Mouse (Mus musculus): ENCODE data around the gene Tecpr1. TPM values are rescaled to one million over a fixed set of nuclear protein-coding genes. Genes with fewer than 3 reads are reported as not detected.
A peak's percentile ranks its signal among the peaks of the same experiment; 100 is the strongest.

Tecpr1 gene
- total and polyA plus RNA-seq, 3 experiments, result 2.8 to 6.2 (median 6.0) TPM

- H3K4me2 ChIP-seq (ENCODE audit: insufficient read depth, low read depth, poor library complexity, severe bottlenecking), result no peak overlapping the region; the same call in 1 of the 2 replicates
- no peak for TF ChIP-seq EP300 (IDR thresholded peaks at IDR 0.05; ENCODE audit: low read length)
- TF ChIP-seq TCF12 (IDR thresholded peaks at IDR 0.05; ENCODE audit: low read depth, low read length), result no peak
- no peak for TF ChIP-seq KAT2A (IDR thresholded peaks at IDR 0.05; ENCODE audit: insufficient replicate concordance, low read length)
- no peaks in the 10 kb centered on the region for H3K9me3 ChIP-seq (replicated peaks; ENCODE audit: low read length)
- no peak overlapping the region for H3K27ac ChIP-seq (ENCODE audit: insufficient read depth, low read depth)
- H3K27me3 ChIP-seq (replicated peaks), result no peaks in the 10 kb centered on the region
- H3K4me3 ChIP-seq (replicated peaks in 1 of 3; ENCODE audit: low read depth in 2 of 3, low read length in 2 of 3, poor library complexity in 1 of 3), result peak overlapping the region in 2 of 3 experiments; percentile 57 to 76
- peaks cover 8 to 74% of the 10 kb centered on the region in 2 experiments for H3K4me1 ChIP-seq (ENCODE audit: control insufficient read depth in 1 of 2, insufficient read depth in 2 of 2)
- in situ Hi-C loops (cut with MboI; ENCODE audit: low pct_ligation_motif_present, low pct_unique_long_range_greater_than_20kb, low sequenced_read_pairs) (no loop called here), dilution Hi-C loops (cut with MboI; ENCODE audit: extremely low pct_ligation_motif_present, extremely low pct_unique_long_range_greater_than_20kb, low sequenced_read_pairs) (no loop called here)
- no peak overlapping the region for H3K9ac ChIP-seq (ENCODE audit: insufficient read depth, low read depth)
- H3K79me2 ChIP-seq (replicated peaks; ENCODE audit: control insufficient read depth, extremely low read depth, insufficient read depth, poor library complexity, severe bottlenecking), result no peaks in the 10 kb centered on the region
- H3K36me3 ChIP-seq (replicated peaks in 1 of 2; ENCODE audit: control insufficient read depth in 1 of 2, insufficient read depth in 1 of 2, low read length in 1 of 2), result peaks cover 0 to 52% of the 10 kb centered on the region in 2 experiments
- DNase-seq (ENCODE audit: extremely low read depth), result no peak
Observed at GRCm38 (mm10) chr5:144256888-144257287, 33.5 kb upstream of the Tecpr1 start.

- no peaks in the 10 kb centered on the region for H3K9me3 ChIP-seq (replicated peaks; ENCODE audit: low read length)
- peak overlapping the region; percentile 89 for H3K4me2 ChIP-seq (ENCODE audit: insufficient read depth, low read depth, poor library complexity, severe bottlenecking)
- in situ Hi-C loops (cut with MboI; ENCODE audit: low pct_ligation_motif_present, low pct_unique_long_range_greater_than_20kb, low sequenced_read_pairs) (no loop called here), dilution Hi-C loops (cut with MboI; ENCODE audit: extremely low pct_ligation_motif_present, extremely low pct_unique_long_range_greater_than_20kb, low sequenced_read_pairs) (no loop called here)
- peak overlapping the region; percentile 99; the same call in 1 of the 2 replicates for H3K9ac ChIP-seq (ENCODE audit: insufficient read depth, low read depth)
- H3K79me2 ChIP-seq (replicated peaks; ENCODE audit: control insufficient read depth, extremely low read depth, insufficient read depth, poor library complexity, severe bottlenecking), result no peaks in the 10 kb centered on the region
- H3K27ac ChIP-seq (ENCODE audit: insufficient read depth, low read depth), result no peak overlapping the region
- peaks cover 0 to 48% of the 10 kb centered on the region in 2 experiments for H3K36me3 ChIP-seq (replicated peaks in 1 of 2; ENCODE audit: control insufficient read depth in 1 of 2, insufficient read depth in 1 of 2, low read length in 1 of 2)
- H3K27me3 ChIP-seq (replicated peaks), result no peaks in the 10 kb centered on the region
- no peak for TF ChIP-seq E2F4 (IDR thresholded peaks at IDR 0.05; ENCODE audit: insufficient replicate concordance, low read depth, low read length)
- no peak for TF ChIP-seq HCFC1 (IDR thresholded peaks at IDR 0.05; ENCODE audit: low read depth, low read length)
- no peak for TF ChIP-seq USF1 (IDR thresholded peaks at IDR 0.05; ENCODE audit: low read depth, low read length)
- TF ChIP-seq ZC3H11A (IDR thresholded peaks at IDR 0.05; ENCODE audit: low read depth, low read length), result no peak
- TF ChIP-seq RCOR1 (conservative IDR thresholded peaks at IDR 0.05; ENCODE audit: low read depth, low read length), result no peak
- no peak for TF ChIP-seq ZNF384 (IDR thresholded peaks at IDR 0.05; ENCODE audit: low read depth, low read length)
- no peak for TF ChIP-seq MAFK (IDR thresholded peaks at IDR 0.05; ENCODE audit: insufficient replicate concordance, low read length)
- TF ChIP-seq SIN3A (IDR thresholded peaks at IDR 0.05; ENCODE audit: low read length), result no peak
- TF ChIP-seq SMC3 (IDR thresholded peaks at IDR 0.05; ENCODE audit: low read depth, low read length), result no peak
- no peak for TF ChIP-seq MYC (IDR thresholded peaks at IDR 0.05; ENCODE audit: low read depth, low read length)
- no peak for TF ChIP-seq UBTF (IDR thresholded peaks at IDR 0.05; ENCODE audit: low read depth, low read length)
- no peak for TF ChIP-seq MAZ (IDR thresholded peaks at IDR 0.05; ENCODE audit: low read depth, low read length)
- TF ChIP-seq TCF12 (IDR thresholded peaks at IDR 0.05; ENCODE audit: low read depth, low read length), result no peak
- TF ChIP-seq EP300 (IDR thresholded peaks at IDR 0.05; ENCODE audit: low read length), result no peak
- H3K4me1 ChIP-seq (ENCODE audit: control insufficient read depth in 1 of 2, insufficient read depth in 2 of 2), result peaks cover 9 to 78% of the 10 kb centered on the region in 2 experiments
- H3K4me3 ChIP-seq (replicated peaks in 1 of 3; ENCODE audit: low read depth in 2 of 3, low read length in 2 of 3, poor library complexity in 1 of 3), result peak overlapping the region; percentile 57 to 91 (median 76)
- no peak for DNase-seq (ENCODE audit: extremely low read depth)
Observed at GRCm38 (mm10) chr5:144256541-144256870, 33.1 kb upstream of the Tecpr1 start.
